Mouse (Mus musculus): ENCODE data around the gene Pcif1. TPM values are rescaled to one million over a fixed set of nuclear protein-coding genes. Genes with fewer than 3 reads are reported as not detected.
A peak's percentile ranks its signal among the peaks of the same experiment; 100 is the strongest.
"Not testable (repeated sequence)": the region's sequence is repeated elsewhere in the genome, so short reads cannot be mapped to it uniquely, and the experiment has no call there.

The Pcif1 gene
- polyA plus RNA-seq, 1 experiment from 2014 or later = 54.8 TPM

DNA sequence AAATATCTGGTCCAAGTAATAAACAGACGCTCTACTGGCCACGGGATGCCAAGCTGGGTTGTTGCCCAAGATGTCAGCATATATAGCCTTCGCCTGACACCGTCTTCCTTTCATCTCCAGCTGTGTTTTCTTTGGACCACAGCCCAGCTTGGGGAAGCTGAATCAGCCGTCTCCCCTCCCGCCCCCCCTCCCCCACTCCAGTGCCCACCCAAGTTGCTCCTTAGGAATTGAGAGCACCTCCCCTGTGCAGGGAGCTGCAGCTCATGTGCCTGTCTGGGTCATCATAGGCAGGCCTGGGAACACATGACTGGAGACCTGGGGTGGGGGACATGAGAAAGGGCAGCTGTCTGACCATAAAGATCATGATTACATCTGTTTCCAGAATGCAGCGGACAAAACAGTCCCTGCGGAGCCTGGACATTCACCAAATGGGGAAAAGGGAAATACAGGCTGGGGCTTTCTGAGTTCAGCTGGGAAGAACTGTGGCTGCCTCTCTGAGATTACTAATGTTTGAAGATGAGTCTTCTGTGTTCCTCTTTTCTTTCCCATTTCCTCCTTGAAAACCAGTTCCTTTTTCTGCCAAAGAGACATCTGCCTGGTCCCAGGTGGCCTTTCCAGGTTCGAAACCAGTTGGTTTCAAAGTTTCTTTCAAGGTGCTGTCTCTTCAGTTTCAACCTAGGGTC lies 16.8 kb upstream of the Pcif1 start:
- Histone ChIP-seq H3K4me2 (no peak overlapping the region), H3K9me3 (replicated peaks; ENCODE audit: control insufficient read depth, low read length) (no peaks in the 10 kb centered on the region), H3K4me1 (ENCODE audit: control insufficient read depth, insufficient read depth, low read length) (peaks cover 20% of the 10 kb centered on the region), H3K36me3 (ENCODE audit: control insufficient read depth, insufficient read depth, low read length) (no peaks in the 10 kb centered on the region), H3K27me3 (ENCODE audit: control insufficient read depth, insufficient read depth, low read length) (peaks cover 19% of the 10 kb centered on the region), H3K4me3 (ENCODE audit: low read depth, low read length) (no peak overlapping the region), H3K9ac (ENCODE audit: low read depth, low read length) (no peak overlapping the region), H3K27ac (ENCODE audit: low read depth, low read length) (0 out of 2 replicates have a peak overlapping the region, but pooled peaks have one; percentile 54)
- ATAC-seq (replicated peaks; ENCODE audit: insufficient number of reproducible peaks, low FRiP score, low TSS enrichment) = peak; percentile 56; the same call in 1 of the 2 replicates
- WGBS (ENCODE audit: insufficient replicate concordance) = 37% methylated on average over 9 of the region's 9 CpGs

GRCm38 (mm10) chr2:164863411-164863810 lies 15.7 kb upstream of the Pcif1 start:
- H3K4me2 ChIP-seq; H3K4me3 ChIP-seq (ENCODE audit: low read depth, low read length); H3K27ac ChIP-seq (ENCODE audit: low read depth, low read length); H3K9me3 ChIP-seq (replicated peaks; ENCODE audit: control insufficient read depth, low read length); H3K9ac ChIP-seq (ENCODE audit: low read depth, low read length); H3K36me3 ChIP-seq (ENCODE audit: control insufficient read depth, insufficient read depth, low read length); ATAC-seq (replicated peaks; ENCODE audit: insufficient number of reproducible peaks, low FRiP score, low TSS enrichment); H3K27me3 ChIP-seq (ENCODE audit: control insufficient read depth, insufficient read depth, low read length): not testable (repeated sequence)
- WGBS (ENCODE audit: insufficient replicate concordance) = 92% methylated on average over 7 of the region's 9 CpGs
- H3K4me1 ChIP-seq (ENCODE audit: control insufficient read depth, insufficient read depth, low read length) = peaks cover 17% of the 10 kb centered on the region

DNA sequence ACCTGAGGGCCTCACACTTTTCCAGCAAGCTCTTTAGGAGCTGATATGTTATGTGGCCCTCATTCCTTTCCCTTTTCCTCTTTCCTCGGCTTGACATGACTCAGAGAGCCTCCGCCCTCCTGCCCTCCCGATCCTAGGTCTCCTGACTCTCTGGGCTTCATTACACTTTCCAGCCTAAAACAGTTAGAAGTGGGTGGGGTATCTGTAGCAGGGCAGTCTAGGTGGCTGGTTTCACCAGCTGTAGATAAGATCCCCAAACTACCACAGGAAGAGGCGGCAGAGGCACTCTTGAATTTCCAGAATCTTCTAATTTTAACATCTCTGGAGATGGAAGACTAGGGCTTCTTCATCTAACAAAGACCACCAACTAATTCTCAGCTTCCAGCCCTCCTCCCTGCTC lies 14.5 kb upstream of the Pcif1 start:
- Histone ChIP-seq H3K9ac (ENCODE audit: low read depth, low read length) (no peak overlapping the region), H3K27ac (ENCODE audit: low read depth, low read length) (no peak overlapping the region), H3K4me1 (ENCODE audit: control insufficient read depth, insufficient read depth, low read length) (peaks cover 12% of the 10 kb centered on the region), H3K36me3 (ENCODE audit: control insufficient read depth, insufficient read depth, low read length) (no peaks in the 10 kb centered on the region), H3K9me3 (replicated peaks; ENCODE audit: control insufficient read depth, low read length) (no peaks in the 10 kb centered on the region), H3K4me3 (ENCODE audit: low read depth, low read length) (no peak overlapping the region), H3K4me2 (no peak overlapping the region), H3K27me3 (ENCODE audit: control insufficient read depth, insufficient read depth, low read length) (no peaks in the 10 kb centered on the region; the same call in 1 of the 2 replicates)
- ATAC-seq (replicated peaks; ENCODE audit: insufficient number of reproducible peaks, low FRiP score, low TSS enrichment) = no peak
- 54% methylated on average over 4 of the region's 4 CpGs for WGBS (ENCODE audit: insufficient replicate concordance)

DNA sequence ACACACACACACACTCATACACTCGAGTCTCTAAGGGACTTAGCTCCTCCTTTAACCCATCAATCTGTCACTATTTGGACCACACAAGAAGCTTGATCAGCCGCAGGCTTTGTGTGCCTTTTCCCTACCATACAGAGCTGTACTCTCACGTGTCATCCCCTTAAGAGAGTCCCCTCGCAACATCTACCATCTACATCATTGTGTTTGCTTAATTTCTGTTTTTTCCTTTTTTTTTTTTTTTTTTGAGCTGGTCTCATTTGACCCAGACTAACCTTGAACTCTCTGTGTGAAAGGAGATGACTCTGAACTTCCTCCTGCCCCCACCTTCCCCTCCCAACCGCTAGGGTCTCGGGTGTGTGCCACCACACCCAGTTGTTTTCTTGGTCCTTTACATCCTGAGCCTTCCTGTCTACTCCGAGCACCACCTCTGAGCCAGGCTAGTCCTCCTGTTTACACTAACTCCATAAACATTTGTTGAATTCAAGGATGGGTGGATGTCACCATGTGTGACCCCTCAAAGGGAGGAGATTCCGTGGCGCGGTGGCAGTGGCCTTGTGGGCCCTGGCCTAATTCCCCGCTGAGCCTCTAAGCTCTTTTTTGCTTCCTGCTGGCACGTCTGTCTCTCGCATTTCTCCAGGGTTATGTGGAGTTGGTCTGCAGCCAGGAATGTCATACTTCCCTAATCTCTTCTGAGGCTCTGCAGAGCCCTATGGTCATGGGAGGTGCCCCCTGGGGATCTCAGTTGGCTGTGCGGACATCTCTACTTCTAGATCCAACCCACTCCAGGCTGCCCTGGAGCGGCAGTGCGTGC lies 12.2 kb upstream of the Pcif1 start:
- Histone ChIP-seq H3K9ac (ENCODE audit: low read depth, low read length) (peak overlapping the region; percentile 36; the same call in 1 of the 2 replicates), H3K4me2 (no peak overlapping the region), H3K9me3 (replicated peaks; ENCODE audit: control insufficient read depth, low read length) (no peaks in the 10 kb centered on the region), H3K36me3 (ENCODE audit: control insufficient read depth, insufficient read depth, low read length) (no peaks in the 10 kb centered on the region), H3K27me3 (ENCODE audit: control insufficient read depth, insufficient read depth, low read length) (no peaks in the 10 kb centered on the region), H3K27ac (ENCODE audit: low read depth, low read length) (peak overlapping the region; percentile 86), H3K4me1 (ENCODE audit: control insufficient read depth, insufficient read depth, low read length) (peaks cover 10% of the 10 kb centered on the region), H3K4me3 (ENCODE audit: low read depth, low read length) (no peak overlapping the region)
- 34% methylated on average over 16 of the region's 16 CpGs for WGBS (ENCODE audit: insufficient replicate concordance)
- ATAC-seq (replicated peaks; ENCODE audit: insufficient number of reproducible peaks, low FRiP score, low TSS enrichment) = peak; percentile 73; the same call in 1 of the 2 replicates

GRCm38 (mm10) chr2:164867566-164867965 lies 11.5 kb upstream of the Pcif1 start:
- Histone ChIP-seq H3K36me3 (ENCODE audit: control insufficient read depth, insufficient read depth, low read length) (no peaks in the 10 kb centered on the region), H3K4me3 (ENCODE audit: low read depth, low read length) (no peak overlapping the region), H3K27me3 (ENCODE audit: control insufficient read depth, insufficient read depth, low read length) (no peaks in the 10 kb centered on the region), H3K4me1 (ENCODE audit: control insufficient read depth, insufficient read depth, low read length) (peaks cover 10% of the 10 kb centered on the region), H3K4me2 (no peak overlapping the region), H3K9ac (ENCODE audit: low read depth, low read length) (no peak overlapping the region), H3K27ac (ENCODE audit: low read depth, low read length) (peak overlapping the region; percentile 86), H3K9me3 (replicated peaks; ENCODE audit: control insufficient read depth, low read length) (no peaks in the 10 kb centered on the region)
- 95% methylated on average over 7 of the region's 7 CpGs for WGBS (ENCODE audit: insufficient replicate concordance)
- ATAC-seq (replicated peaks; ENCODE audit: insufficient number of reproducible peaks, low FRiP score, low TSS enrichment) = no peak

- Histone ChIP-seq H3K27ac (ENCODE audit: low read depth, low read length) (no peak overlapping the region), H3K27me3 (ENCODE audit: control insufficient read depth, insufficient read depth, low read length) (no peaks in the 10 kb centered on the region), H3K9me3 (replicated peaks; ENCODE audit: control insufficient read depth, low read length) (no peaks in the 10 kb centered on the region), H3K4me3 (ENCODE audit: low read depth, low read length) (no peak overlapping the region), H3K4me1 (ENCODE audit: control insufficient read depth, insufficient read depth, low read length) (peaks cover 10% of the 10 kb centered on the region), H3K36me3 (ENCODE audit: control insufficient read depth, insufficient read depth, low read length) (no peaks in the 10 kb centered on the region), H3K9ac (ENCODE audit: low read depth, low read length) (no peak overlapping the region), H3K4me2 (no peak overlapping the region)
- no peak for ATAC-seq (replicated peaks; ENCODE audit: insufficient number of reproducible peaks, low FRiP score, low TSS enrichment)
- 67% methylated on average over 7 of the region's 7 CpGs for WGBS (ENCODE audit: insufficient replicate concordance)
Observed at GRCm38 (mm10) chr2:164868491-164868890, 10.6 kb upstream of the Pcif1 start.

- 51% methylated on average over 6 of the region's 6 CpGs for WGBS (ENCODE audit: insufficient replicate concordance)
- Histone ChIP-seq H3K4me2 (no peak overlapping the region), H3K27ac (ENCODE audit: low read depth, low read length) (no peak overlapping the region), H3K36me3 (ENCODE audit: control insufficient read depth, insufficient read depth, low read length) (no peaks in the 10 kb centered on the region), H3K9ac (ENCODE audit: low read depth, low read length) (no peak overlapping the region), H3K4me3 (ENCODE audit: low read depth, low read length) (no peak overlapping the region), H3K4me1 (ENCODE audit: control insufficient read depth, insufficient read depth, low read length) (peaks cover 20% of the 10 kb centered on the region), H3K9me3 (replicated peaks; ENCODE audit: control insufficient read depth, low read length) (no peaks in the 10 kb centered on the region), H3K27me3 (ENCODE audit: control insufficient read depth, insufficient read depth, low read length) (no peaks in the 10 kb centered on the region)
- no peak for ATAC-seq (replicated peaks; ENCODE audit: insufficient number of reproducible peaks, low FRiP score, low TSS enrichment)
Observed at GRCm38 (mm10) chr2:164871602-164872303, 7.4 kb upstream of the Pcif1 start.

DNA sequence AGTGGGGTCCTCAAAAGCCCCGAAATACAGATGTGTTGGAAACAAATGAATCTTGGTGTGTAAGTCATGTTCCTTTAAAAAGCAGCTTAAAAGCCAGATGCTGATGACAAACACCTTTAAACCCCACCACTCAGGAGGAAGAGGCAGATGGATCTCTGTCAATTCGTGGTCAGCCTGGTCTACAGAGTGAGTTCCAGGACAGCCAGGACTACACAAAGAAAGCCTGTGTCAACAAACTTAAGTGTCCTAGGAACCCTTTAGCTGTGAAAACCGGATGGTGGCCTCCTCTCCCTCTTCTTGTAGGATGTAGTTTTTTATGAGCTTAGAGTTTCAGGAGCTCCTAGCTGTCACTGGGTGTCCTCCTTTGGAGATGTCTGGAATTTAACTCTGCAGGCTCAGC lies 5.5 kb upstream of the Pcif1 start:
- Histone ChIP-seq H3K36me3 (ENCODE audit: control insufficient read depth, insufficient read depth, low read length) (no peaks in the 10 kb centered on the region), H3K27ac (ENCODE audit: low read depth, low read length) (peak overlapping the region; percentile 71), H3K9ac (ENCODE audit: low read depth, low read length) (no peak overlapping the region), H3K4me1 (ENCODE audit: control insufficient read depth, insufficient read depth, low read length) (peaks cover 13% of the 10 kb centered on the region), H3K4me3 (ENCODE audit: low read depth, low read length) (no peak overlapping the region), H3K27me3 (ENCODE audit: control insufficient read depth, insufficient read depth, low read length) (no peaks in the 10 kb centered on the region), H3K9me3 (replicated peaks; ENCODE audit: control insufficient read depth, low read length) (no peaks in the 10 kb centered on the region), H3K4me2 (no peak overlapping the region)
- no peak for ATAC-seq (replicated peaks; ENCODE audit: insufficient number of reproducible peaks, low FRiP score, low TSS enrichment)
- WGBS (ENCODE audit: insufficient replicate concordance) = 54% methylated on average over 3 of the region's 3 CpGs

Measured in heart, embryonic 11.5 days (tissue).